Mouse (Mus musculus): ENCODE data around the gene Sort1.

DNA sequence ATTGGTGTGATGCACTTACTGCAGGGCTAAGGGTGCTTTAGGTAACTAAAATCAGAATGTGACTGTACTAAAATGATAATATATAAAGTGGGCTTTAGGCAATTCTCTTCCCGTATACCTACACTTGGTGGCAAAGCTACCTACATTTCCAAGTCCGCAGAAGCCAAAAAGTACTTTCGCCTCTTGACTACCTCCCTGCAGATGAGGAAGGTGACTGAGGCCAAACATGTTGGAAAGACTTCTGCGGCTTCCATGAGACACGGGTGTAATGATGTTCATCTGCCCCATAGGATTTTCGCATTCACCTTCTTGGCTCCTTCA lies 681 bp upstream of the Sort1 start:
- no peak for TF ChIP-seq E2F4 (IDR thresholded peaks at IDR 0.05; ENCODE audit: insufficient read depth)
- no peak for TF ChIP-seq POLR2A (IDR thresholded peaks at IDR 0.05; ENCODE audit: insufficient read length, low read depth)
- TF ChIP-seq CEBPB (IDR thresholded peaks at IDR 0.05; ENCODE audit: insufficient read depth, poor library complexity, severe bottlenecking) = no peak
- no peak for TF ChIP-seq MYOD1 (IDR thresholded peaks at IDR 0.05; ENCODE audit: control insufficient read depth in 1 of 3, insufficient read length in 2 of 3, low read depth in 2 of 3)
- TF ChIP-seq POLR2AphosphoS2 (IDR thresholded peaks at IDR 0.05; ENCODE audit: insufficient read length, low read depth) = no peak

All from myocyte (in vitro differentiated cells).